Mouse (Mus musculus): ENCODE measurements around the gene AC124108.1.

Gene AC124108.1

DNA sequence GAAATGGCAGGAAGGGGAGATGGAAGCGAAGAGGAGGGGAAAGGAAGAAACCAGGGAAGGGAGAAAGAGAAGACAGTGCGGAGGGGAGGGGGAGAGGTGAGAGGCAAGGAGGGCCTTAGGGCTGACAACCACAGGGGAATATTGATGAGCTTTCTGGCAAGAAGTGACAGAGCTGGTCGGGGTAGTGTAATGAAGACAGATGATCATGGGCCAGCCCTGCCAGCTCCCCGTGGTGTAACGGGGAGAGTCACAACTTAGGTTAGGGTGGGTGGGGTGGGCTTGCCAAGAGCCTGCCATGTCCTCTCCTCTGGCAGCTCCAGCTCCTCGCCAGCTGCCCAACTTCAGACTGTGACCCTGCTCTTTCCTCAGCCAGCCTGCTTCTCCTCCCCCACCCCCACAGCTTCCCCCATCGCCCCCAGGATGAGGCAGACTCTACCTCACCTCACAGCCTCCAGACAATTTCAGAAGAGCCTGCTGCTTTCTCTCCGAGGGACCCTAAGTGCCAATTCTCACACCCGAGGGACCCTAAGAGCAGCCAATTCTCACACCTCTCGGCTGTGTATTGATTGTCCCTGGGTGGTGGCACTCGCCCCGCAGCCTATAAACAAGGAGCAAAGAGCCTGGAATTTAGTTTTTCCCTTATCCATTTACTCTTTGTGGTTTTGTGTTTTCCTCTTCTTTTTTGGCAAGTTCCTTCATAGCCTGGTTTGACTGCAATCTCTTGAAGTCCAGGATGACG is 26.3 kb upstream of the AC124108.1 start:
- no peak for DNase-seq (ENCODE audit: low spot score)

DNA sequence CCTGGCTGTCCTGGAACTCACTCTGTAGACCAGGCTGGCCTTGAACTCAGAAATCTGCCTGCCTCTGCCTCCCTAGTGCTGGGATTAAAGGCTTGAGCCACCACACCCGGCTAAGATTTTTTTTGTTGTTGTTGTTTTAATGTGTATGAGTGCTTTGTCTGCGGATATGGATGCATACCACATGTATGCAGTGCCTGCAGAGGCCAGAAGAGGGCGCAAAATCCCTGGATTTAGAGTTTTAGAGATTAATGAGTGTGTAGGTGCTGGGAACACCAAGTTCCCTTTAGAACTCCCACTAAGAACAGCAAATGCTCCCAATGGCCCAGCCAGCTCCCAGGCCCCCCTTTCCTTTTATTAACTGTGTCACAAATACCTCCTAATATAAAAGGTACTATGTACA is 25.4 kb upstream of the AC124108.1 start:
- no peak for DNase-seq (ENCODE audit: low spot score)

DNA sequence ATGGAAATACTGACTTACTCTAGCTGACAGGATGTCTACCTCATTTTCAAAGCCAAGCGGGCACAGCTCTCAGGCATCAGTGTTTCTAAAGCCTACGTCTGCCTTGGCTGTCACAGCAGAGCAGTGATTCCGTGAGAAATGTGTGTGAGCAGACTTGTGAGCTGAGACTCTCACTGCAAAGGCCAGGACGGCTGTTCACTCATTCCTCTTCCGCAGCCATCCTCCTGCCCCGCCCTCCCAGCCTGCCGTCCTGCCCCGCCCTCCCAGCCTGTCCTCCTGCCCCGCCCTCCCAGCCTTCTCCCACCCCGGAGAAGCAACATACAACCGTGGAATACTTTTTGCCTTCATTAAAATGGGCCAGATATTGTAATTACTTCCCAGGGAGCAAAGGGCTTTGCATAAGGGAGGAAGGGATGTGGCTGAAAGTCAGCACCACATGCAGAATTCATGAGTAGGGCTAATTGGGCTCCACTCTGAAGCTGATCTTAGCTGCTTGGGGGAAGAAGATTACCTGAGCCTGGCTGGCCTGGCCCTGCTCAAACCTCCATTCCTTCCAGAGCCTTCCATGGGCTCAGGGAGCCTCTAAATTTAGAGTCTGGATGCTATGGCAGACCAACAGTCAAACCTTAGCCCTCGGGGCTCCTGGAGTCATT is 23.0 kb upstream of the AC124108.1 start:
- no peak for DNase-seq (ENCODE audit: low spot score)

DNA sequence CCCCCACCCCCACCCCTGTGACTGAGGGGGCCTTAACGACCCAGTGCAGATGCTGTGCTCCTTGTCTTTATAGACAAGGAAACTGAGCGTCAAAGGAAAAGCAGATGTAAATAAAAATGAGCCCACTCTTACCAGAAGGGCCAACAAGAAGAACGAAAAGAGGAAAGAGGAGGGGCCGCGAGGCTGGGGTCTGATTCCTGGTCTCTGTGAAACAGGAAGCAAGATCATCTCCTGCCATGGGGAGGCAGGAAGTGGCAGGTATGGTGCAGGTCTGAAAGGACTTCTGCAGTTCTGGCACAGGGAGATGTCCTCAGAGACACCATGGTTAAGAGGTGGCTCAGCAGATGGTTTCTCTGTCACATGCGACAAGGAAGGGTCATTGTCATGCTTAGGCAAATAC is 20.6 kb upstream of the AC124108.1 start:
- no peak for DNase-seq (ENCODE audit: low spot score)

DNA sequence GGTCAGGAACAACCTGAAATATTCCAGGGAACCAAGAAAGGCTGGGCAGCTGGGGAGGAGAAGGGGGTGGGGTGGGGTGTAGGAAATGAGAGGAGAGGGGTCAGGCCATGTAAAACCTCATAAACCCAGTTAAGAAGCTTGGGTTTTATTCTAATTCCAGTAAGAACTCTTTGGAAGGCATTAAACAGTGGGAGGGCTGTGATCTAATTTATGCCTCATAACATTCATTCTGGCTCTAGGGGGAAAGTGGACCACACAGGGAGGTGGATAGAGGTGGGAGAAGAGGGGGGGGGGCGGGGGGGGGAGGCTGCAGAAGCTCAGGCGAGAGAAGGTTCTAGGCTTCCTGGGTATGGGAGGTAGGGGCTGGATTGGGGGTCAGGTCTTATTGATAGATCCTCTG is 19.6 kb upstream of the AC124108.1 start:
- DNase-seq (ENCODE audit: low spot score) = no peak

DNA sequence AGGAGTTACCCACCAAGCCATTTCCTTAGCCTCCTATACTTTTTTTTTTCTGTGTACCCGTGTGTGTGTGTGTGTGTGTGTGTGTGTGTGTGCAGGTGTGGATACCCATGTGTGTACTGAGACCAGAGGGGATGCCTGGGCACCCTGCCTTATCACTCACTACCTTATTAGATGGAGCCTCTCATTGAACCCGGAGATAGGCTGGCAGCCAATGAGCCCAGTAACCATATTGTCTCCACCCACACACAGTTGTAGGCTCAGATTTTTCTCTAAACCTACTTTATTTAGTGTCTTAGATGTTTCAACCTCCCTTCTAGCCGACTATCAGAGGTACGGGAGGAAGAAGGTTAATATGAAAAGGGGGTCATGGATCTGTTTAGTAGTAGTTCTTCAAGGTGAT is 5.0 kb upstream of the AC124108.1 start:
- DNase-seq (ENCODE audit: low spot score) = peak; percentile 53

DNA sequence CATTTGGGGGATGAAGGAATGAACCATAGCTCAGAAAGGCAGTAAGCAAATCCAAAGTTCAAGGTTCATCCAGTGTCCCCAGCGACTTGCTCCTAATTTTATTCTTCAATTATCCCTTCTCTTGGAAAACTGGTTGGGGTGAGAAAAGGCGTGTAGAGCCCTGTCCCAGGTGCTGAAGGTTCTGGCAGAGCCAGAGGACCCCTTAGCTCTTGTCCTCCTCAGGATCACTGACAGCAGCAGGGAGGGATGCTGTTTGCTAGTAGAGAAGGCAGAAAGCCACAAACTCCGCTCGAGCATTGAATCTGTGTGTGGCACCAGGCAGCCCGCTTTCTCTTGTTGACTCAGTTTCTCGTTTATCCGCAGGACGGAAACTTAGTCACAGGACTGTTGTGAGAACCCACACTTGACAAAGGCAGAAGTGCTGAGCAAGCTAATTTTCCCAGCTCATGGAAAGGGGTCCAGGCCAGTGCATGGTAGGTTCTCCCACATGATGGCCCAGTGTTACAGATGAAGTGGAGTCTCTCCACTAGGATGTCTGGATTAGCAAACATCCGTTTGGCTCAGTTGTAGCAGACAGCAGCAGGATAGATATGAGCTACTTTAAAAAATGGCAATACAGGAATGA is 2.7 kb upstream of the AC124108.1 start:
- no peak for DNase-seq (ENCODE audit: low spot score)

DNA sequence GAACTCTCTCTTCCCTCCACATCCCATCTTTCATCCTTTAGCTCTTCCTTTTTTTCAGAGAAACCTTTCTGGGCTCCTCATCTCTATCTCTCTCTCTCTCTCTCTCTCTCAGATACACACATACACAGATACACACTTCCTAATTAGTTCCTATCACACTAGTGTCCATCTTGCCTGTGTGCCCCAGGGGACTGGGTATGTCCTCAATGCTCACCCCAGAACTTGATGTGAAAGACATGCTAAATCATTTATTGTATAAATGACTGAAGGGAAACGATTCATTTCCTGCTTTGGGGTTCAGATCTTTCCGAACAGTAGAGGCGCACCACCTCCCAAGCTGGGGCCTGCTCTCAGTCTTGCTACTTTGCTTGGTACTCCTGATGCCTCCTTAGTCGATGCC is 2.0 kb upstream of the AC124108.1 start:
- DNase-seq (ENCODE audit: low spot score) = no peak

DNA sequence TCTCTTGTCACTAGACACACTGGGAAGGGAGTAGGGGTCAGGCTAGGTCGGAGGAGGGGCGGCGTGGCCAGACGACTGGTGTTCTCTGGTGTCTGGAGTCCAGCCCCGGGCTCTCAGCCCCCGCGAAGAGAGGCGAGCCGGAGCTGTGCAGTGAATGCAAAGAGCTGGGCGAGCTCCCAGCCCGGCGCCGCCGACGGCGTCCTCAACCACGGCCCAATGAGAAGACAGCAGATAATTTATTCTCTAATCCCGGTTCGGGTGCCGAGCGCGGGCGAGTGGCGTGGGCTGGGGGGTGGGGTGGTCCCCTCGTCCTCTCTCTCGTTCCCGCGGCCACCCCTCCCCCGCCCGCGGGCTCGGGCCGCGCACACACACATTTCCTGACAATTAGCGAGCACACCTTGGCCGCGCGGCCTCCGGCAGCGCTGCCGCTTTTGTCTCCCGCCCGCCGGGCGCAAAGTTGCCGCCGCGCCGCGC is 1.2 kb upstream of the AC124108.1 start:
- DNase-seq (ENCODE audit: low spot score) = no peak

DNA sequence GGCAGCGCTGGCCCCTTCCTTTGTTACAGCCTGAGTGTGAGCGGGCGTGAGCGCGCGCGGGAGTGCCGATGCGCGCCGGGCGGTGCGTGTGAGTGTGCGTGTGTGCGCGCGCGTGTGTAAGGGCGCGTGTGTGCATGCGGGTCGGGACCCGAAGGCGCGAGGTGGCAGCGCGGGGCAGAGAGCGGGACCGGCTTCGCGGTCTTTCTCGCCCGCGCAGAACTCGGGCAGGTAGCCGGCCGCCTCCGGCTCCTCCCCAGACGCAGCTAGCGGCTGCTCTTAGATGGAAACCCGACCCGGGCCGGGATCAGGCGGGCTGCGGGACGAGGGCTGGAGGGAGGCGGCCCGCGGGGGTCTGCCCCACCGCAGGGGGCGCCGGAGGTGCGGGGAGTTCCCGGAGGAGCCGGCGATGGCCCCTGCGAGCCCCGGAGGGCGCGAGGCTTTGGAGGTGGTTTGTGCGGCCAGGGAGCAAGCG is 600 bp upstream of the AC124108.1 start:
- DNase-seq (ENCODE audit: low spot score) = no peak

DNA sequence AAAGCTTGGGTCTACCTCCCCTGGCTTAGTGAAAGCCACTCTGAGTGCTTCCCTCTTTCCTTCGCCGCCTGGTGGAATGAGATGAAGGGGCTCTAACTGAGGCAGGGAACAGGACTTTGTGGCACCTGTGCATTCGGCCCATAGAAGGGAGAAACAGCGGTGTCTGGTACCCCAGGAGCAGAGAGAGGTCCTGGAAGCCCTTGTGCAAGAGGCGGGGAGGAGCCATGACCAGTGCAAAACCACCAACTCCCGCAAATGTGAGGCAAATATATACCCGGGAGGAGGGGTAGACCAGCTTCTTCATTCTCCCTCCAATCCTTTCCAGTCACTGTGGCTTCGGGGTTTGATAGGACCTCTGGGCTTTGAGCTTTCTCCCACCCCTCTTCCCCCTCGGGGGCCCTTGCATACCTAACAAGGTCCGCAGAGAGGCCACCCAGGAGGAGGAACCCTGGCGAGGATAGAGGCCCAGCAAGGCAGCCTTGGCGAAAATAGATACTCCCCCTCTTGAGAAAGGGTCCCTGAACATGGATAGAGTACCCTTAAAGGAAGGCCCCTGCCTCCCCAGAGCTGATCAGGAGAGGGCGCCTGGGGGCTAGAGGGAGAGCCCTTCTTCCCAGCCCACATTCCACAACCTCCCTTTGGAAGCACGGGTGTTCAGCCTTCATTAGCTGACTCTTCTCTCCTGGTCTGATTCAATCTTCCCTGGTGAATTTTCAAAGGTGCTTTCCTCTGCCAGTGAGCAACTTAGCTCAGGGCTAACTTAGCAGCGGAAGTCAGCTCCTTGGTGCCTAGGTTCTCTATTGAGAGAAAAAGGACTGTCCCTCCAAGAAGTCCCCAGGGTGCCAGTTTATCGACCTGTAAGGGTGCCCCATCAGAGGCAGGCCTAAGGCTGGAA is 776 bp downstream of the AC124108.1 start:
- DNase-seq (ENCODE audit: low spot score) = no peak

DNA sequence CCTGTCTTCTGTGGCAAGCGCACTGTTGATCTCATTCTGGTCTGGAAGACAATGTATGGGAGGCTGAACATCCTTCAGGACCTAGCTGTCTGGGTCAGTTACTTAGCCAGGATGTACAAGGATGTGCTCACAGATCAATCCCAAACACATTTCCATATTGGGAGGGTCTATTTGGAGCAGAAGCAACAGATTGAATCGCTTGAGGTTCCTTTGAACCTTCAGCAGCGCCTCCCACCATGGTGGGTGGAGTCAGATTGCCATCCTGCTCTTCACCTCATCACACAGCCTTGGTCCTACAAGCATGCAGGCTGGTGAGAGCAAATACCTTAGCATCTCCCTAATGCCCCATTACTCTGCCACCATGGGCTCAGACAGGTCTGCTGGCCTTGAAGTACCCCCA is 2.5 kb downstream of the AC124108.1 start:
- DNase-seq (ENCODE audit: low spot score) = no peak

DNA sequence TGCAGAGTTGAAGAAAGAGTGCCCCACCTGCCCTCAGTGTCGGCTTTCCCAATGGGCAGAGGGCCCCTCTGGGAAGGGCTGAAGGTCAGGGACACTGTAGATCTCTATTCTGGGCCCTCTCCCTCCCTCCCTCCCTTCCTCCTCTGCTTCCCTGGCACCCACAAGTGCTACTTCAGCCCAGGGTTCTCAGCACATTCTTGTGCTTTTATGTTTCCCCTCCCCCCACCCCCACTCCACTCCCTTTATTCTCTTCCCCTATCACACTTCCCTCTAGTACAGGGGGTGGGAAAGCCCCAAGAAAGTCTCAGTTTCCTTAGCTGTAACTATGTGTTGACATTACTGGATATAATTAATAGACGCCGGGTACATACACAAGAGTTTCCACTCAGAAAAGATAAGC is 3.4 kb downstream of the AC124108.1 start:
- no peak for DNase-seq (ENCODE audit: low spot score)

DNA sequence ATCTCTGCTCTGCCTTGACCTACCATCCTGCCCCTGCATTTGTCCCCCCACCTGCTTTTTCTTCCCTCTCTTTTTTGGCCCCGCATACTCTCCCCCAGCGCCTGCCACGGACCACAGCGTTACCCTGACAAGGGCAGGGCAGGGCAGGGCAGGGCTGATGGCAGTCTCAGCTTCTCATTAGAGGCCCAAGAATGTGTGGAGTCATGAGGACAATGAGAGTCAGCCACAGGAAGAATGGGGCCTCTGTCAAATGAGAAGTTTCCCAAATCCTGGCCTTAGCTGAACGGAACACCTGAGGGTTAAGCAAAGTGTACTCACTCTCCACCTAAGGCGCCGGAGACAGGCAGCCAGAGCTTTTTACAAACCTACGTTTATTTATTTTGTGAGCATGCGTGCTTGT is 3.8 kb downstream of the AC124108.1 start:
- no peak for DNase-seq (ENCODE audit: low spot score)

DNA sequence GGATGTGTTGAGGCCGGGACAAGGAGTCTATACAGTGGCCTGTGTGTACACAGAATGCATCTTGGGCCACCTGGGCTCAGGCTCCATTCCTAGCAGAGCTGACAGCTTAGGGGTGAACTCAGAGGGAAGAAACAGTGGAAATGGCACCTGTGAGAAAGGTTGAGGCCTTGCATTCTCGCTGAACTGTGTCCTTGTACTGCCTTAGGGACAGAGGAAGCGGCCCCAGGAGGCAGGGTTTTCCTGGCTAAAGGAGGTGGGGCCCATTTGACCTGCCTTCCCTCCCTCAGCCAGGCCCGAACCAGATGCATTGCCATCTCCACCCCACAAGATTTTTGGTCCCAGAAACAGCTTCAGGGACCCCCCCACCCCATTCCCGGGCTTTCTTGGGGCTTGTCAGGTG is 4.4 kb downstream of the AC124108.1 start:
- DNase-seq (ENCODE audit: low spot score) = no peak

DNA sequence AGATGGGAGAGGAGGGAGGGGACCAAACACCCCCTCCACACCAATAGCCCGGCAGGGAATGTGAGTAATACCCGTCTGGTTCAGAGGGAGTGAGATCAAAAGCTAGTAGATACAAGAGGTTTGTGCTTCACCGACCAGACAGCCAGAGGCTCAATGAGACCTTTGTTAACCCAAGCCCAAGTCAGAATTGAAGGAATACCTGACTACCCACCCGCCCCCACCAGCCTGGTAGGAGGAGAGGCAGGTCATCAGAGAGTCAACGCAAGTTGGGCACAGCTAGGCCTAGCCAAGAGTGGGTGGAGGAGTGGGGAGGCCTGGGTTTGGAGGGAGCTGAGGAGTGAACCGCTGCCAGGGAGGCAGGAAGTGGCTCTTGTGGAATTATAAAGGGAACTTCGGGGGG is 5.1 kb downstream of the AC124108.1 start:
- DNase-seq (ENCODE audit: low spot score) = no peak

DNA sequence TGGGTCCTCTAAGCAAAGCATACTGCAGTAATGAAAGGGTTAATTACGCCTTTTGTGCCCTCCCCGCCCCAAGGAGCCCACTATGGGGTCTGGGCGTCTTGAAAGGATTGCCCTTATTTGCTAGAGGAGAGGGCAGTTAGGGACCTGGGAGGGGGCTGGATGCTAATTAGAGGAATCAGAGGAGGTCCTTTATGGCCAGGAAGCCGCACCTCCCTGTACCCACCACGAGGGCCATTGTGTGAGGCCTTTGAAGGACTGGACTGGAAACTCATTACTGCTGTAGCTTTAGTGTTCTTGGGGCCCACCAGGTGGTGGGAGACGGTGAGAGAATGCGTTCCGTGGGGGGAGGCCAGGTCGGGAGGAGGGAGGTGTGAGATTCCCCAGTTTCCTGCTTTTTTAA is 6.4 kb downstream of the AC124108.1 start:
- no peak for DNase-seq (ENCODE audit: low spot score)

DNA sequence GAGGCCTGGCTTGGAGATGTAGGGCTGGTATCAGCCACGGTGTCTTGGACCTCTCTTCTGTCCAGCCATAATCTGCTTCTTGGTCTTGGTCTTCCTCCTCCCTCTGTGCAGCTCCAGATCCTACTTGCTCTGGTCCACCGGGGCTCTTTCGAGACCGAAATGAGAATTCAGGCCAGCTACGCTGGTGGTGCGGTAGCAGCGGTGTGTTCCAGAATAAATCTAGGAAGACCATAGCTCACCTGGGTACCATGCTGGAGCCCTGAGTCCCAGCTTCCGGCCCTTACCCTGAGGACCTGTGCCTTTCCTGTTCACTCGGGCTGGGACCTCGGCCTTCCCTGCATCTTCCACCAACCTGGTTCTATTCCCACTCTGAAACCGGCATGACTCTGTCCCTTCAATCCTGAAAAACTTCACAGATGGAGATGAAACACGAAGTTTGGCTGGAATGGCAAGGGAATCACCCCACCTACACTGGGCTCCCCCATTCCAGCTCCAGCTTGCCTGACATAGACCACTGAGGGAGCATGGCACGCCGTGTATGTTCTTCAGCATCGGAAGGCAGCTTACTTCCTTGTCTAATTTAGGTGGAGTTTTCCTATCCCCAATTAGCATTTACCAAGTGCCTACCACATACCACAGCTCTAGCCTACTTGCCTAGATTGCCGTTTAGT is 7.3 kb downstream of the AC124108.1 start:
- no peak for DNase-seq (ENCODE audit: low spot score)

DNA sequence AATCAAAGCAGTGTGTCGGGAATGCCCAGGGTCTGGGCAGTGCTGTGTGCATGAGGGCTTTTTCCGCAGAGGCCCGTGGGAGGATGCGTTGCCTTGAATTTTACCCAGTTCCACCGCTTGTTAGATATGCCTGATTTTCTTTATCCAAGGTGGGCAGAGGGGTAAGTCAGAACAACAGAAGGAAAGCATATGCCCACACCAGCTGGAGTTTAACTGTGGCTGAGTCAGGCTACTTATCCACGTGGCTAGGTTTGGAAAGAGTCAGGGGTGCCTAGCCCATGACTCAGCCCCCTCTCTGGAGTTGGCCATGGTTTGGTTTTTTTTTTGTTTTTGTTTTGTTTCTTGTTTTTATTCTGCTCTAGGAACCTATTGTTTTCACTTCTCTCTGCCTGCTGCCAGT is 8.0 kb downstream of the AC124108.1 start:
- DNase-seq (ENCODE audit: low spot score) = peak; percentile 55

DNA sequence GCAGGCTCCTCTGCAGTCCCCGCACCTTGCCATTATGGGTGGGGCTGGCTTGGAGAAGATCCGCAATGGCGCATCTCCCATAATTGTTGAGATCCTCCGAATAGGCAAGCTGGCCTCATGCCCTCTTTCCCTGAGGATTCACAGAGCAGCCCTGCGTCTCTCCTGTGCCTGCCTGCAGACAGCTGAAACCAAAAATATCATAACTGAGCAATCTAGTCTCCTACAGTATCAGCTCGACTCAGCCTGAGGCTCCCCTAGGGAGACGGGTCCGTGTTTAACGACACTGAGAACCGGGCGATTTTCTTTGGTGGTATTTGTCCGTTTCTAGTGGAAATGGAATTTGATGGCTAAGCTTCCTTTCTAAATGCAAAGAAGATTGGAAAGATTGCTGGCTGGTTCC is 8.7 kb downstream of the AC124108.1 start:
- peak; percentile 31 for DNase-seq (ENCODE audit: low spot score)

Measured in layer of hippocampus, adult 11-12 months (tissue).